Mouse (Mus musculus) gastrocnemius, adult 8-10 months (tissue): ENCODE results near the gene Smim9. TPM values are rescaled to one million over a fixed set of nuclear protein-coding genes. Genes with fewer than 3 reads are reported as not detected.

ENCODE experiments used
- total RNA-seq, 4 experiments: library from RNA; stranded (reverse); gene quantifications; 2 replicates each; pipeline ENCODE4 v1.2.4; 2022

The Smim9 gene
- total RNA-seq, 4 experiments from 2014 or later = not detected

Other genes starting within 250 kb of the Smim9 start
- under 1 TPM; 0.34 to 0.94 (median 0.58) TPM for gene Gab3, start 78.3 kb downstream of the Smim9 start, total RNA-seq
- gene Dkc1, start 67.9 kb downstream of the Smim9 start, total RNA-seq = 10 to 100 TPM; 21.7 to 39.8 (median 26.1) TPM
- 10 to 100 TPM in 3 of 4 experiments, 1 to 10 TPM in 1; 8.0 to 13.1 (median 10.6) TPM for gene Mpp1, start 32.8 kb downstream of the Smim9 start, total RNA-seq
- 100 to 1,000 TPM; 213 to 242 (median 228) TPM for gene Fundc2, start 218.6 kb upstream of the Smim9 start, total RNA-seq
- gene F8, start 218.8 kb upstream of the Smim9 start, total RNA-seq = under 1 TPM; 0.53 to 0.96 (median 0.72) TPM